Mouse (Mus musculus): ENCODE measurements around the gene Mogs. TPM values are rescaled to one million over a fixed set of nuclear protein-coding genes. Genes with fewer than 3 reads are reported as not detected.
A peak's percentile ranks its signal among the peaks of the same experiment; 100 is the strongest.

The Mogs gene
- total and polyA plus RNA-seq, 3 experiments: 28.3 to 104 (median 44.6) TPM

DNA sequence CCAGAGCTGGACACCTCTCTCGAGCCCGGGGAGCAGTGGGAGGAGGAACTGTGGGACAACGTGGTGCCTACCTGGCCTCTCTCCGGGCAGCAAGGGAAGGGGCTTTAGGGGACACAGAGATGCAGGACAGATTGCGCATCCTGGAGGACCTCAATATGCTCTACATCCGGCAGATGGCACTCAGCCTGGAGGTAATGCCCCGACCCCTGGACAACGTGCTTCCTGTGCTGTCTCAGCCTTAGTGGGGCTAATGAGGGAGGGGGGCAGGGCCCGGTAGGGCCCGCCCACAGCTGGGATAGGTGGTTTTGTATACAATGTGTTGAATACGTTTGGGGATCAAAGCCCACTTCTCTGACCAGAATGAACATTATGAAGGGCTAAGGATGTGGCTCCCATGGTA, 22.8 kb downstream of the Mogs start:
- peaks cover 50% of the 10 kb centered on the region for H3K4me1 ChIP-seq (ENCODE audit: insufficient read depth, low read depth, low read length)
- H3K4me3 ChIP-seq (ENCODE audit: low read depth, low read length): peak overlapping the region; percentile 74
- H3K27me3 ChIP-seq (ENCODE audit: insufficient read depth, low read length): peaks cover 10% of the 10 kb centered on the region; the same call in 1 of the 2 replicates
- H3K9me3 ChIP-seq (replicated peaks): no peaks in the 10 kb centered on the region
- TF ChIP-seq TAL1 (conservative IDR thresholded peaks at IDR 0.05; ENCODE audit: low read depth, low read length): no peak
- peaks cover 12% of the 10 kb centered on the region for H3K36me3 ChIP-seq (replicated peaks)
- DNase-seq (ENCODE audit: low spot score): peak; percentile 59
- ATAC-seq (ENCODE audit: extremely low read depth, insufficient number of reproducible peaks, low FRiP score, poor library complexity, severe bottlenecking): no peak

DNA sequence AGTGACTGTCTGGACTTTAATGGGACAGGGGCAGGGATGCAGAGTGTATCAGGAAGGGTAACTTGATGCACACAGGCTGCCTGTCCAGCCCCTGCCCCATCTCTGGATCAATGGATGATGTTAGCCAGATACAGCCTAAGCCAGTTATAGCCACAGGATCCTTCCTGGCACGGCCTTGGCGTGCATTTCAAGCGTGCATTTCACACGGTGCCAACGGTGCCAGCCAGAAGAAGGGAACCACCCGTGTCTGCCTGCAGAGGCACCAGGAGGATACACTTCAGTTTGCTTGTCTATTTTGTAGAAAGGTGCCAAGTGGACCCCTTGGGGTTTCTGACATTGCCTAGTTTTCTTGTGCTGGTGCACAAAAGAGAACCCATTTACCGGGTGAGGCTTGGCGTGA, 24.7 kb downstream of the Mogs start:
- Histone ChIP-seq H3K4me1 (ENCODE audit: insufficient read depth, low read depth, low read length) (peaks cover 41% of the 10 kb centered on the region), H3K36me3 (replicated peaks) (peaks cover 11% of the 10 kb centered on the region), H3K9me3 (replicated peaks) (no peaks in the 10 kb centered on the region), H3K4me3 (ENCODE audit: low read depth, low read length) (no peak overlapping the region), H3K27me3 (ENCODE audit: insufficient read depth, low read length) (peaks cover 13% of the 10 kb centered on the region; the same call in 1 of the 2 replicates)
- DNase-seq (ENCODE audit: low spot score) (no peak), ATAC-seq (ENCODE audit: extremely low read depth, insufficient number of reproducible peaks, low FRiP score, poor library complexity, severe bottlenecking) (no peak)
- TF ChIP-seq GATA2 (IDR thresholded peaks at IDR 0.05; ENCODE audit: borderline replicate concordance, low read depth, low read length) (no peak), CTCF (IDR thresholded peaks at IDR 0.05; ENCODE audit: low read depth, low read length) (no peak), TAL1 (conservative IDR thresholded peaks at IDR 0.05; ENCODE audit: low read depth, low read length) (no peak), POLR2AphosphoS5 (IDR thresholded peaks at IDR 0.05; ENCODE audit: insufficient replicate concordance, low read depth, low read length) (no peak), GATA1 (IDR thresholded peaks at IDR 0.05; ENCODE audit: borderline replicate concordance, low read length) (no peak)

DNA sequence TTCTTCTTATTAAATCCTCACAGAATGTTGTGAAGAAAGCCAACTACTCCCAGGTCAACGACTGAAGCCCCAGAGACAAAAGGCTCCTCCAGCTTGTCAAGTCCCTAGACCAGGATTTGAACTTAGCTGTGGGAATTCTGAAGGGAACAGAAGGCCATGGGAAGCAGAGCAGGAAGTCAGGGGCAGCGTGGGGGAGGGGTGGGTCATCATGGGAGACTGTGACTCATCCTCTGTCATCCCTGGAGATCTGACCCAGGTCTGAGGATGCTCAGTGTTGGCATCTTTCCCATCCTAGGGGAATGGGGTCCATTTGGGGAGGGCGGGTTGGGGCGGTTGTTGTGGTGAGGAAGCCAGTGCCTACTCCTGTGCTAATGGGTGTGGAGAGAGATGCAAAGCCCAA, 26.3 kb downstream of the Mogs start:
- H3K4me1 ChIP-seq (ENCODE audit: insufficient read depth, low read depth, low read length): peaks cover 34% of the 10 kb centered on the region
- peaks cover 3% of the 10 kb centered on the region for H3K36me3 ChIP-seq (replicated peaks)
- peaks cover 18% of the 10 kb centered on the region for H3K27me3 ChIP-seq (ENCODE audit: insufficient read depth, low read length)
- no peaks in the 10 kb centered on the region for H3K9me3 ChIP-seq (replicated peaks)
- H3K4me3 ChIP-seq (ENCODE audit: low read depth, low read length): no peak overlapping the region
- TF ChIP-seq TAL1 (conservative IDR thresholded peaks at IDR 0.05; ENCODE audit: low read depth, low read length) (no peak), GATA1 (IDR thresholded peaks at IDR 0.05; ENCODE audit: borderline replicate concordance, low read length) (no peak), POLR2AphosphoS5 (IDR thresholded peaks at IDR 0.05; ENCODE audit: insufficient replicate concordance, low read depth, low read length) (no peak), GATA2 (IDR thresholded peaks at IDR 0.05; ENCODE audit: borderline replicate concordance, low read depth, low read length) (no peak), CTCF (IDR thresholded peaks at IDR 0.05; ENCODE audit: low read depth, low read length) (no peak)
- no peak for DNase-seq (ENCODE audit: low spot score)
- ATAC-seq (ENCODE audit: extremely low read depth, insufficient number of reproducible peaks, low FRiP score, poor library complexity, severe bottlenecking): no peak

DNA sequence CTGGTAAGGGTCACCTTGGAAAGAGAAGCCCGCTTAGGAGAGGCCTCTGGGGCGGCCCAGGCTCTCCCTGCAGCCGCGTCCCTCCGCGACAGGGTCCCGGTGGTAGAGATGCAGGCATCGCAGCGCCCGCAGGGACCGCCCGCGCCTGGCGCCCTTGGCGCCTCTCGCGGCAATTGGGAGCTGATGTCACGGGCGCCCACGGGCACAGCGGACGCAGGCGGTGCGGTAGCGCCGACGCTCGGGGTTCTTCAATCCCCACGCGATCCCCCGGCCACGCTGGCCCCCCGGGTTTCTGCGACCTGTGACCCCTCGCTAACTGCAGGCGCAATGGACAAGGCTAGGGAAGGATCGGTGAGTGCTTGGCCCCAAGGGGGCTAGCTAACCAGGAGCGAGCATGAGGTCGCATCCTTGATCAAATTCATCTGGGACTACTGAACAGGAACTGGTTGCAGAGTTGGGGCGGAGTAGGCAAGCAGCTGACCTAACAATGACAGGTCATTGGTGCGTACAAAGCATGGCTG, 27.0 kb downstream of the Mogs start:
- no peak for ATAC-seq (ENCODE audit: extremely low read depth, insufficient number of reproducible peaks, low FRiP score, poor library complexity, severe bottlenecking)
- no peak for TF ChIP-seq TAL1 (conservative IDR thresholded peaks at IDR 0.05; ENCODE audit: low read depth, low read length)
- TF ChIP-seq GATA2 (IDR thresholded peaks at IDR 0.05; ENCODE audit: borderline replicate concordance, low read depth, low read length): no peak
- TF ChIP-seq CTCF (IDR thresholded peaks at IDR 0.05; ENCODE audit: low read depth, low read length): no peak
- no peak for TF ChIP-seq POLR2AphosphoS5 (IDR thresholded peaks at IDR 0.05; ENCODE audit: insufficient replicate concordance, low read depth, low read length)
- TF ChIP-seq GATA1 (IDR thresholded peaks at IDR 0.05; ENCODE audit: borderline replicate concordance, low read length): no peak
- no peak for DNase-seq (ENCODE audit: low spot score)
- H3K36me3 ChIP-seq (replicated peaks): peaks cover 6% of the 10 kb centered on the region
- peaks cover 33% of the 10 kb centered on the region for H3K4me1 ChIP-seq (ENCODE audit: insufficient read depth, low read depth, low read length)
- no peaks in the 10 kb centered on the region for H3K9me3 ChIP-seq (replicated peaks)
- peaks cover 24% of the 10 kb centered on the region for H3K27me3 ChIP-seq (ENCODE audit: insufficient read depth, low read length)
- H3K4me3 ChIP-seq (ENCODE audit: low read depth, low read length): no peak overlapping the region

DNA sequence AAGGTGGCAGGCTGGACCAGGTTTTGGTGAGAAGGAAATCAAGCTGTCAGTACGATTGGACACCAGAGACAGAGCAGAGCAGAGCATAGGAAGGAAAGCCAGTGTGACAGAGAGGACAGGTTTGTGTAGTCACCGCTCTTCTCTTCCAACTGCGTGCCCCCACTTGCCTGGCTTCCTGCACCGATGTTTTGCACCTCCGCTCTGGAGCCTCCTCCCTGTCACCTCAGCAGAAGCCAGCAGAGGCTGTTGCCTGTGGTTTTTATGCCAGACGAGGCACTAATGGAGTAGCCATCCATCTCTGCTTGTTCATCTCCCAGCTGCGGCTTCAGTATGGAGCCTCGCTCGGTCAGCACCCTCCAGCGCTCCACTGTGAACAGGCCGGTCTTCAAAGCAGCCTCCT, 27.6 kb downstream of the Mogs start:
- TF ChIP-seq GATA1 (IDR thresholded peaks at IDR 0.05; ENCODE audit: borderline replicate concordance, low read length) (no peak), CTCF (IDR thresholded peaks at IDR 0.05; ENCODE audit: low read depth, low read length) (no peak), TAL1 (conservative IDR thresholded peaks at IDR 0.05; ENCODE audit: low read depth, low read length) (no peak)
- H3K36me3 ChIP-seq (replicated peaks): peaks cover 10% of the 10 kb centered on the region
- ATAC-seq (ENCODE audit: extremely low read depth, insufficient number of reproducible peaks, low FRiP score, poor library complexity, severe bottlenecking) (no peak), DNase-seq (ENCODE audit: low spot score) (no peak)
- H3K4me1 ChIP-seq (ENCODE audit: insufficient read depth, low read depth, low read length): peaks cover 28% of the 10 kb centered on the region
- peaks cover 26% of the 10 kb centered on the region for H3K27me3 ChIP-seq (ENCODE audit: insufficient read depth, low read length)
- no peaks in the 10 kb centered on the region for H3K9me3 ChIP-seq (replicated peaks)
- H3K4me3 ChIP-seq (ENCODE audit: low read depth, low read length): no peak overlapping the region

DNA sequence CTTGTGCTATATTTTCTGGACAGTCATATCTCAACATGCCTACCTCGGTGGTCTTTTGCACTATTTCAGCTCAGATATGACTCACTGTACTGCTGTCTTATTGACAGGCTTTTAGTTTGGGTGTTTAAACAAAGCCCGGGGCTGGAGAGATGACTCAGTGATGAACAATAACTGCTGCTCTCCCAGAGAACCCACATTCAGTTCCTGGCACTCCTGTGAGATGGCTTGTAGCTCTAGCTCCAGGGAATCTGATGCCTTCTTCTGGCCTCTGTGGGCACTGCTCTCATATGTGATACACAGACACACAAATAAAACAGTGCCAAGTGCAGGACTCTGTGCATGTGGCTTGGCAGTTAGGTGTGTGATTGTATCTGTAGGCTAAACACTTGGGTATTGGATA, 29.9 kb downstream of the Mogs start:
- TF ChIP-seq GATA2 (IDR thresholded peaks at IDR 0.05; ENCODE audit: borderline replicate concordance, low read depth, low read length) (no peak), GATA1 (IDR thresholded peaks at IDR 0.05; ENCODE audit: borderline replicate concordance, low read length) (no peak), POLR2AphosphoS5 (IDR thresholded peaks at IDR 0.05; ENCODE audit: insufficient replicate concordance, low read depth, low read length) (no peak), TAL1 (conservative IDR thresholded peaks at IDR 0.05; ENCODE audit: low read depth, low read length) (no peak), CTCF (IDR thresholded peaks at IDR 0.05; ENCODE audit: low read depth, low read length) (no peak)
- peaks cover 19% of the 10 kb centered on the region for H3K4me1 ChIP-seq (ENCODE audit: insufficient read depth, low read depth, low read length)
- peaks cover 11% of the 10 kb centered on the region for H3K36me3 ChIP-seq (replicated peaks)
- ATAC-seq (ENCODE audit: extremely low read depth, insufficient number of reproducible peaks, low FRiP score, poor library complexity, severe bottlenecking) (no peak), DNase-seq (ENCODE audit: low spot score) (no peak)
- peaks cover 33% of the 10 kb centered on the region for H3K27me3 ChIP-seq (ENCODE audit: insufficient read depth, low read length)
- H3K9me3 ChIP-seq (replicated peaks): no peaks in the 10 kb centered on the region
- no peak overlapping the region for H3K4me3 ChIP-seq (ENCODE audit: low read depth, low read length)

DNA sequence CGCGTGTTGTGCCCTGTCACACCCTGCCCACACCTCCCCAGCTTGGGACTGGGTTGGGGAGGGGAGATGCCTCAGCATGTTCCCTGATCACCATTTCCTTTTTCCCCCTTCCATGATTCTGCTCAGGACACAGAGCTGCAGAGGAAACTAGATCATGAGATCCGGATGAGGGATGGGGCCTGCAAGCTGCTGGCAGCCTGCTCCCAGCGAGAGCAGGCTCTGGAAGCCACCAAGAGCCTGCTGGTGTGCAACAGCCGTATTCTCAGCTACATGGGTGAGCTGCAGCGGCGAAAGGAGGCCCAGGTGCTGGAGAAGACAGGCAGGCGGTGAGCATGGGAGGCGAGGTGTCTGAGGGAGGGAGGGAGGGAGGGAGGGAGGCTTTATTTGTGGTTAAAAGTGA, 30.5 kb downstream of the Mogs start:
- Histone ChIP-seq H3K27me3 (ENCODE audit: insufficient read depth, low read length) (peaks cover 38% of the 10 kb centered on the region), H3K4me3 (ENCODE audit: low read depth, low read length) (no peak overlapping the region), H3K36me3 (replicated peaks) (peaks cover 11% of the 10 kb centered on the region), H3K9me3 (replicated peaks) (no peaks in the 10 kb centered on the region), H3K4me1 (ENCODE audit: insufficient read depth, low read depth, low read length) (peaks cover 21% of the 10 kb centered on the region)
- ATAC-seq (ENCODE audit: extremely low read depth, insufficient number of reproducible peaks, low FRiP score, poor library complexity, severe bottlenecking) (no peak), DNase-seq (ENCODE audit: low spot score) (no peak)
- TF ChIP-seq GATA2 (IDR thresholded peaks at IDR 0.05; ENCODE audit: borderline replicate concordance, low read depth, low read length): no peak
- no peak for TF ChIP-seq GATA1 (IDR thresholded peaks at IDR 0.05; ENCODE audit: borderline replicate concordance, low read length)
- TF ChIP-seq POLR2AphosphoS5 (IDR thresholded peaks at IDR 0.05; ENCODE audit: insufficient replicate concordance, low read depth, low read length): no peak
- TF ChIP-seq CTCF (IDR thresholded peaks at IDR 0.05; ENCODE audit: low read depth, low read length): no peak
- no peak for TF ChIP-seq TAL1 (conservative IDR thresholded peaks at IDR 0.05; ENCODE audit: low read depth, low read length)
